Mouse (Mus musculus): ENCODE results near the gene Tada2a. TPM values are rescaled to one million over a fixed set of nuclear protein-coding genes. Genes with fewer than 3 reads are reported as not detected.

The Tada2a gene
- total RNA-seq (2014; rRNA removed) (20.3 and 21.4 TPM in 2 replicates), polyA plus RNA-seq (2015; fragmentation: Nextera tagmentation; extraction: Ambion mirVana) (25.8 and 25.9 TPM in 2 replicates)

- peak within 1 kb of the TSS; percentile 73 for H3K4me3 ChIP-seq (ENCODE audit: low read depth, low read length)
- H3K9me3 ChIP-seq (ENCODE audit: low read length): no peaks in the 10 kb centered on the region
- H3K27ac ChIP-seq (ENCODE audit: low read depth, low read length): peak within 1 kb of the TSS; percentile 82
- H3K4me1 ChIP-seq (ENCODE audit: insufficient read depth, low read length): peaks cover 3% of the 10 kb centered on the region; the same call in 1 of the 2 replicates
- peak within 1 kb of the TSS; percentile 74 for H3K9ac ChIP-seq (replicated peaks; ENCODE audit: low read length, poor library complexity, severe bottlenecking)
- 0 out of 2 replicates have a peak, but pooled peaks have one; percentile 6 for TF ChIP-seq CTCF (IDR thresholded peaks at IDR 0.05)
- WGBS: under 1% methylated on average over 73 of the region's 83 CpGs
- H3K36me3 ChIP-seq (ENCODE audit: insufficient read depth, low read length): peaks cover 9% of the 10 kb centered on the region; the same call in 1 of the 2 replicates
- peak; percentile 90 for DNase-seq (ENCODE audit: low spot score)
- H3K27me3 ChIP-seq (ENCODE audit: insufficient read depth, low read length): no peaks in the 10 kb centered on the region
- peak within 1 kb of the TSS; percentile 75 for H3K4me2 ChIP-seq (ENCODE audit: low read depth, low read length, poor library complexity, severe bottlenecking)
- ATAC-seq (ENCODE audit: low FRiP score): peak; percentile 92
Measured at GRCm38 (mm10) chr11:84128943-84129798, at the start of gene Tada2a, which contains the start of gene Acaca. Gene Tada2a, minus strand, starts transcription at chr11:84129600. Gene Acaca, plus strand, starts transcription at chr11:84129672.

DNA sequence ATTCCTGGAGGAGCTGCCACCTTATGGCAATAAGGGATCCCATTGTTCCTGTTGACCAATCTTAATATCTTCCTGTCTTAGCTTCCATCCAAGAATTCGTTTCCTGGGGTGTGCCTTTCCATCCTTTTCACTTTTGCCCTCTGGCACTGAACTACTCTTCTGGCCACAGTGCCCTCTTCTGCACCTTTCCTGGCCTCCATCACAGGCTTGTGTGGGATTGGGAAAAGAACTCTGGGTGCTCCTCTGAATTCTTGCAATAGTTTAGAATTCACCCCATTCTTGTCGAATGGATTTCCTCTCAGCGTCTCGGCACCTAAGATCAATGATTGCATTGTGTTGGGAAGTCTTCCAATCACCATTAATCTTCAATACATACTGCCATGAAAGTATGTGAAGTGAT is 49.2 kb upstream of the Tada2a start:
- H3K4me3 ChIP-seq (ENCODE audit: low read depth, low read length): peak overlapping the region; percentile 87; the same call in 1 of the 2 replicates

DNA sequence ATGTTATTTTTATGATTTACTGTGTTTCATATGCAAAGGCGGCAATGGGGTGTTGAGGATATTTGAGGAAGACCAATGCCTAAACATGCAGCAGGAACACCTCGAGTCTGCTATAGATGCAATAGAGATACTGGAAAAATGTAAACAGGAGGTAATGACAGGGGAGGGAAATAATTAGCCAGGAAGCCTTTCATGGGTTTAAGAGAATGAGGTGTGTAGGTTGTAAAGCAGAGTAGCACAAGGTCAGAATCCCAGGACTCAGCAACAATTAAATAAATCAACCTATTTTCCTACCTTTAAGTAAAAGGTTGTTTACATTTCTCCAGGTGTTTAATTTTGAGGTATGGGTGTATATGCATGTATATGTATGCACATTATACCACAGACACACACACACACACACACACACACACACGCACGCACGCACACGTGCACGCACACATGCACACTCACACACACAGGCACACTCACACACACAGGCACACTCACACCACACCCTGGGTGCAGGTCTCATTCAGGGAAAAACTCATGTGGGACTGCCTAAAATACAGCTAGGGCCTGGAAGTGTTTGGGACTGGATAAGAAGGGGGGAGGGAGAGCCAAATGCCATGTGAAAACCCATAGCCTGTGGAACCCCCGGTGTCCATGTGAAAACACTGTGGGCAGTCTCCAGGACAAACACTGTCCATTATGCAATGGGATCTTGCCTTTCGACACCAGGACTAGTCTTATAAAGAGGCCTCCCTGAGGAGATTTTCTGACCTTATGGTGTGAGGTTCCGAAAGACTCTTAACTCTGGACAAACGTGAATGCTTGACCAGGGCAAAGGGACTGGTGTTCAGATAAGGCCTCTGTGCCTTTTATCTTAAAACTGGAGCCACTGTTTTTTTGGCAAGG is 43.4 kb upstream of the Tada2a start:
- H3K27me3 ChIP-seq (ENCODE audit: insufficient read depth, low read length): no peaks in the 10 kb centered on the region
- no peak overlapping the region for H3K27ac ChIP-seq (ENCODE audit: low read depth, low read length)
- DNase-seq (ENCODE audit: low spot score) (no peak), ATAC-seq (ENCODE audit: low FRiP score) (no peak)
- H3K9ac ChIP-seq (replicated peaks; ENCODE audit: low read length, poor library complexity, severe bottlenecking): no peak overlapping the region
- TF ChIP-seq CTCF (IDR thresholded peaks at IDR 0.05): no peak
- no peaks in the 10 kb centered on the region for H3K36me3 ChIP-seq (ENCODE audit: insufficient read depth, low read length)
- 69% methylated on average over 11 of the region's 11 CpGs for WGBS
- no peaks in the 10 kb centered on the region for H3K4me1 ChIP-seq (ENCODE audit: insufficient read depth, low read length)
- H3K4me3 ChIP-seq (ENCODE audit: low read depth, low read length): no peak overlapping the region
- H3K4me2 ChIP-seq (ENCODE audit: low read depth, low read length, poor library complexity, severe bottlenecking): no peak overlapping the region
- no peaks in the 10 kb centered on the region for H3K9me3 ChIP-seq (ENCODE audit: low read length)

More for the DNA sequence above, 49.2 kb upstream of the Tada2a start:
- H3K9ac ChIP-seq (replicated peaks; ENCODE audit: low read length, poor library complexity, severe bottlenecking): no peak overlapping the region
- no peaks in the 10 kb centered on the region for H3K9me3 ChIP-seq (ENCODE audit: low read length)
- ATAC-seq (ENCODE audit: low FRiP score) (no peak), DNase-seq (ENCODE audit: low spot score) (no peak)
- 44% methylated on average over 4 of the region's 4 CpGs for WGBS
- H3K4me2 ChIP-seq (ENCODE audit: low read depth, low read length, poor library complexity, severe bottlenecking): peak overlapping the region; percentile 77
- H3K27me3 ChIP-seq (ENCODE audit: insufficient read depth, low read length): no peaks in the 10 kb centered on the region
- TF ChIP-seq CTCF (IDR thresholded peaks at IDR 0.05): no peak
- no peak overlapping the region; the same call in 1 of the 2 replicates for H3K27ac ChIP-seq (ENCODE audit: low read depth, low read length)
- no peaks in the 10 kb centered on the region for H3K36me3 ChIP-seq (ENCODE audit: insufficient read depth, low read length)
- H3K4me1 ChIP-seq (ENCODE audit: insufficient read depth, low read length): peaks cover 3% of the 10 kb centered on the region; the same call in 1 of the 2 replicates

DNA sequence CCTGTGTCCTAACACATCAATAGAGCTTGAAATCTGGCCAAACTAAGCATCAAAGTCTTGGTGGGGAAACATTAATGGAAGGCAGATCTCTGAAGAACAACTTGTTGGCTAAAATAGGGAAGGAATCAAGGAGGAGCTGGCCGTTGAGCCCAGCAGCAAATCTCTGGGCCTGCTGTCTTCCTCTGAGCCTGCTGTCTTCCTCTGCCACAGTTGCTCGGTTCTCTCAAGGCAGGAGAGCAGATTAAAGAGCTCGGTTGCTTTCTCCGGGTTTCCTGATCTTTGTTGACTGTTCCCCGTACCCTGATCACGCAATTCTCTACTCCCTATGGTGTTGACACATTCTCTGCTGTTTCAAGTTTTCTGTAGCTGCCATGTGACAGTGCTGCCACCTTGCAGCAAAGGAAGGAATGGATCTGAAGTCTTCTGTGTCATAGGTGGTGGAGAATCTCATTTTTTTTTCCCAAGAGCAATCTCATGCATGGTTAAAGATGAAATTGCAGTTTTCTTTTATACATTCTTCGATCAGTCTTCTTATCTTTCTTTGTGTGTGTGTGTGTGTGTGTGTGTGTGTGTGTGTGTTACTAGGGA is 39.4 kb upstream of the Tada2a start:
- DNase-seq (ENCODE audit: low spot score) (peak; percentile 57), ATAC-seq (ENCODE audit: low FRiP score) (no peak)
- H3K4me3 ChIP-seq (ENCODE audit: low read depth, low read length): no peak overlapping the region
- H3K4me2 ChIP-seq (ENCODE audit: low read depth, low read length, poor library complexity, severe bottlenecking): no peak overlapping the region
- no peaks in the 10 kb centered on the region for H3K4me1 ChIP-seq (ENCODE audit: insufficient read depth, low read length)
- H3K27ac ChIP-seq (ENCODE audit: low read depth, low read length): no peak overlapping the region
- H3K36me3 ChIP-seq (ENCODE audit: insufficient read depth, low read length): no peaks in the 10 kb centered on the region
- no peaks in the 10 kb centered on the region for H3K9me3 ChIP-seq (ENCODE audit: low read length)
- no peaks in the 10 kb centered on the region for H3K27me3 ChIP-seq (ENCODE audit: insufficient read depth, low read length)
- TF ChIP-seq CTCF (IDR thresholded peaks at IDR 0.05): peak; percentile 86
- H3K9ac ChIP-seq (replicated peaks; ENCODE audit: low read length, poor library complexity, severe bottlenecking): no peak overlapping the region
- 13% methylated on average over 7 of the region's 7 CpGs for WGBS

GRCm38 (mm10) chr11:84167046-84167526 is 37.7 kb upstream of the Tada2a start, which contains the start of gene Gm11437:
Gene Gm11437, minus strand, starts transcription at chr11:84167476.
- Histone ChIP-seq H3K27me3 (ENCODE audit: insufficient read depth, low read length) (no peaks in the 10 kb centered on the region), H3K4me1 (ENCODE audit: insufficient read depth, low read length) (no peaks in the 10 kb centered on the region), H3K9ac (replicated peaks; ENCODE audit: low read length, poor library complexity, severe bottlenecking) (no peak within 1 kb of the TSS), H3K4me3 (ENCODE audit: low read depth, low read length) (no peak within 1 kb of the TSS), H3K36me3 (ENCODE audit: insufficient read depth, low read length) (no peaks in the 10 kb centered on the region), H3K9me3 (ENCODE audit: low read length) (no peaks in the 10 kb centered on the region), H3K4me2 (ENCODE audit: low read depth, low read length, poor library complexity, severe bottlenecking) (no peak within 1 kb of the TSS), H3K27ac (ENCODE audit: low read depth, low read length) (no peak within 1 kb of the TSS)
- no peak for TF ChIP-seq CTCF (IDR thresholded peaks at IDR 0.05)
- ATAC-seq (ENCODE audit: low FRiP score): no peak
- DNase-seq (ENCODE audit: low spot score): no peak
- WGBS: 86% methylated on average over 5 of the region's 5 CpGs
